Mouse (Mus musculus) ovary, postnatal 36 days (tissue): Measurements from ENCODE around the gene Sf3b1.
"Not testable (repeated sequence)": the region's sequence is repeated elsewhere in the genome, so short reads cannot be mapped to it uniquely, and the experiment has no call there.

Experiments used
- DNase-seq: peaks from one replicate; pipeline ENCODE4 v3.0.0; 2022; ENCODE audit warnings: low spot score, mixed read lengths

The Sf3b1 gene

DNA sequence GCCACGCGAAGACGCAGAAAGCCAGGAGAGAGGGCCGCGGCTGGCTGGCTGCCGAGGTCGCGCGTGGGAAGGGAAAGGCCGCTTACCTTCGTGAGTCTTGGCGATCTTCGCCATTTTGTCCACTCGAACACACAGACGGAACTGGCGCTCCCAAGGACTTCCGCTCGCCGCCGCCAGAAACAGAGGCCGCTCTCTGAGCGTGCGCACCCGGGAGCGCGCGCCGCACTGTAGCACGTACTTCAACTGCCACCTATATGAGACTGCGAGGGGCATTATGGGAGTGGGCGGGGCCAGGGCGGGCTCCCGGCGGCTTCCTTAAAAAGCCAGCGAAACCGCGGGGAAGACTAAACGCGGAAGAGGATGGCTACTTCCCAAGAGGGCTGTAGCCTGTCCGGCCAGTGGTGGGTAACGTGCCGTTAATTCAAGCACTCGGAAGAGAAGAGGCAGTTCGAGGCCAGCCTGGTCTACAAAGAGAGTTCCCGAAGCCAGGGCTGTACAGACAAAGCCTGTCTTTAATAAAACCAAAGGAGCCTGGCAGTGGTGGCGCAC lies at the start of gene Sf3b1:
Gene Sf3b1 (minus strand): TSS at position 229 of the 549 bp plus-strand sequence.
- peak; percentile 94 for DNase-seq

DNA sequence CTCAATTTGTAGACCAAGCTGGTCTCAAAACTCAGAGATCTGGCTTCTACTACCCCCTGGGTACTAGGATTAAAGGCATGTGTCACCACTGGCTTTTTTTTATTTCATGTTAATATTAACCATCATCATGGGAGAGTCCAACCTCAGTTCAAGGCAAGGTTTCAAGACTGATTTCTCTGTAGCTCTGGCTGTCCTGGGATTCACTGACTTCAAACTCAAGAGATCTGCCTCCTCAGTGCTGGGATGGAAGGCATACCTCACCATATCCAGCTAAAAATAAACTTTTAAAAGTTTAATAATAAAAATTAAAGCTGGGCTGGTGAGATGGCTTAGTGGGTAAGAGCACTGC lies 49.1 kb upstream of the Sf3b1 start:
- no peak for DNase-seq

DNA sequence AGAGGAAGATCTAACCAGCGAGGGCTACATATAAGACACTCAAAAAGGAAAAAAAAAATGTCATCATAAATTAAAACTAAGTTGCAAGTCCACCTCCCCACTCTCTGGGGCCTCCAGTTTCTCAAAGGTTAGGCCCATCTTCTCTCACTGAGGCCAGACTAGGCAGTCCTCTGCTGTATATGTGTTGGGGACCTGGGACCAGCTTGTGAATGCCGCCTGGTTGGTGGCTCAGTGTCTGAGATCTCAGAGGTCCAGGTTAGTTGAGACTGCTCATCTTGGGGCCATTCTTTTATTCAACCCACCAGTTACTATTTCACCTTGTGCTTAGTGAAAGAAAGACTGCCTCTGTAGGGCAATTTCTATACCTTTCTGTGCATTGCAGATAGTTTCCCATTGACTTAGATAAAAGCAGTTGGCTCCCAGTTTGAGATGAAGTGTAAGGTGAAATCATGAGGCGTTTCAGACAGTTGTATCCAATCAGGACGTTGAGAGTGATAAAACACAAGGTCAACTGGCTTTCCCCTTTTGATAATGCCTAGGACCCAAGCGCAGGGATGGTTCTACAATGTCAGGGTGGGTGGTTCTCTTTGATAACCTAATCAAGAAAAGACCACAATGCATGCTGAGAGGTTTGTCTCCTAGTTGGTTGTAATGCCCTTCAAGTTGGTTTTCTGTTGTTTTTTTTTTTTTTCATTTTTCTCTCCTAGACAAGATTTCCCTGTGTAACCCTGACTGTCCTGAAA lies 48.5 kb upstream of the Sf3b1 start:
- DNase-seq: no peak

DNA sequence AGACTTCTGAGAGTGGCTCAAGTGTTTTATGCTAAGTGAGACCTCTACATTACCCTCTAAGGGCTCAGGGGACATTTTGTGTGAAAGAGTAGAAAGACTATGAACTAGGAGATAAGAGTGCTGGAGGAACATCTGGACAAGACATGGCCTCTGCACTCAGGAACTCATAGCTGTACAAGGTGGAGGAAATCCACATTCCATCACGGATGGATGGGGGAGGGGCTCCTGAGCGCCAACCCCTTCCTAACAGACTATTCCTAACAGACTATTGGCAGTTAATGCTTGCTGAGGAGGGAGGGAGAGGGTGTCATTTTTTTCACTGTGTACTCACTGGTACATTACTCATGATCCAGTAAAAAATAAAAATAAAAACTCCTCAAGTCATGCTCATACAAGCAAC lies 47.5 kb upstream of the Sf3b1 start:
- no peak for DNase-seq

DNA sequence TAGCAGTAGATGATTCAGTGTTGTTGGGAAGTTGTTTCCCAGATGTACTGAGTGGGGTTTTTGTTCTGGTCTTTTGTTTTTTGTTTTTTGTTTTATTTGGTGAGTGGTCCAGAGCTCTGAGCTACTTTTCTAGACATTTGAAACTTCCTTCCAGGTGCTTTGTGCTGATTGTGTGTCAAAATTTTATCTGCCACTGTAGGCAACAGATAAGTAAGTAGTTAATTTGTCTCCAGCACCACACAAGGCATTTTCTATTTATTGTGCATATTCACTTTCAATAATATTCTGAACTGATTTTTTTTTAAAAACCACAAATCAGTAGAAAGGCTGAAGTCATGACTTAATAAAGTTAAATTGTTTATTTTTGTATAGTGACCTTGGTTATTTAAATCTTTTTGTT lies 45.0 kb upstream of the Sf3b1 start:
- DNase-seq: not testable (repeated sequence)

DNA sequence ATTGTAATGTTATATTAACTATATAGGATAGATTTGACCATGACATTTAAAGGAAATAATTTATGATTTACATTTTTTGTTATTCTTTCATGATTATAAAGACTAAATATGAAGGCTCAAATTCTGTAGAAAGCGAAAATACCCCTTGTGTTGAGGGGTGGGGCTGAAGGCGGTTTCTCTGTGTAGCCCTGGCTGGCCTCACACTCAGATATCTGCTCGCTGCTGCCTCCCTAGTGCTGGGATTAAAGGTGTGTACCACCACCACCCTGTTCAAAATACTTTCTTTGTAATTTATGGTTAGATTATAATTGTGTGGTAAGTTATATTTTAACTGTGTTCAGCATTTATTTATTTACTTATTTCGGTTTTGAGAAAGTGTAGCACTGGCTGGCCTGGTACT lies 34.5 kb upstream of the Sf3b1 start:
- no peak for DNase-seq

DNA sequence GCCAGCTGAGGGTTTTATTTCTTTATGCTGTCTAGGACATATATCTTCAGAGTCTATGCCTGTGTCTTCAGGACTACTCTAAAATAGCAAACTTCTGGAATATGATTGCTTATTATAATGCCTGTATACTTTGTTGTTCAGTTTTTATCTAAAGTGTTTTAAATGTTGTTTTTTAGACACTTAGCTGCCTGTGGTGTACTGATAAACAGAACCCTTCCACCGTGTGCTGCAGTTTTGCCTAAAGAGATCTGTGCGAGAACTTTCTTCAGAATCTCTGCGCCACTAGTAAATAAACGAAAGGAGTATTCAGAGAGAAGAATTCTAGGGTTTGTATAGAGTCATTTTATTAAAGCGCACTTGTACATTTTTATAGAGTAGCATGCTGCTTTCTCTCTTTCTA lies 33.8 kb upstream of the Sf3b1 start:
- no peak for DNase-seq

DNA sequence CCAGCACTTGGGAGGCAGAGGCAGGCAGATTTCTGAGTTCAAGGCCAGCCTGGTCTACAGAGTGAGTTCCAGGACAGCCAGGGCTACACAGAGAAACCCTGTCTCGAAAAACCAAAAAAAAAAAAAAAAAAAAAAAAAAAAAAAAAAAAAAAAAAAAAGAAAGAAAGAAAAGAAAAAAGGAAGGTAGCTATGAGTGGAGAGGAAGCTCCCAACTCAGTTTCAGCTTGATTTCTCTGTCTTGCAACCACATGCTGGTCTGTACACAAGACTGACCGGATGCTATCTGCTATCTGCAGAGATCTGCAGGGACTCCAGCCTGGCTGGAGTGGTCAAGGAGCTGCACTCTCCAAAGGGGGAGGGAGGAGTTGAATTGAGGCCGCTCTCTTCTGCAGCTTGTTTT lies 31.1 kb upstream of the Sf3b1 start:
- DNase-seq: not testable (repeated sequence)

DNA sequence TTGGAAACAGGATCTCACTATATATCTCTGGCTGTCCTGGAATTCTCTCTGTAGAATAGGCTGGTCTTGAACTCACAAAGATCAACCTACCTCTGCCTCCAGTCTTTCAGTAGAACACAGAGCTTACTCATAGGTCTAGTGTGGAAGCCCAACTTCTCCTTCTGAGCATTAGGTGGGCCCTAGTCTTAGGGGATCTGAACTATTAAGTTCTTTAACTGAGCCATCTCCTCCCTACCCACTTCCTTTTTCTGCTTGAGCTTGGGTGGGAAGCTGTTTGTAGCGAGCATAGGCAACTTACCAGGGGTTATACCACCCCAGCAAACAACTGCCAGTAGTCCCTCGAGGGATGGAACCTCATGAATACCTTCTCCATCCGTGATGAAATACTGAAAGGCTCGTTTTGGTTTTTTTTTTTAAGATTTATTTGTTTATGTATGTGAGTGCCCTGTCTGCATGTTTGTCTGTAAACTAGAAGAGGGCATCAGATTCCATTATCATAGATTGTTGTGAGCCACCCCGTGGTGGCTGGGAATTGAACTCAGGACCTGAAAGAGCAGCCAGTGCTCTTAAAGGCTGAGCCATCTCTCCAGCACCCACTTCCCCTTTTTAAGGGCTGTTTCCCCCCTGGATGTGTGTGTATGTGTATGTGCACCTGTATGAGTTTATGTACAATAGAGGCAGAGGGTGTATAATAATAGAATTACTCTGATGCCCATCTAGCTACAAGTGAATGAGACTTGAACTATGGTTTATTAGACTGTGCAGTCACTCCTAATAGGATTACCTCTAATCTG lies 28.2 kb upstream of the Sf3b1 start:
- no peak for DNase-seq

DNA sequence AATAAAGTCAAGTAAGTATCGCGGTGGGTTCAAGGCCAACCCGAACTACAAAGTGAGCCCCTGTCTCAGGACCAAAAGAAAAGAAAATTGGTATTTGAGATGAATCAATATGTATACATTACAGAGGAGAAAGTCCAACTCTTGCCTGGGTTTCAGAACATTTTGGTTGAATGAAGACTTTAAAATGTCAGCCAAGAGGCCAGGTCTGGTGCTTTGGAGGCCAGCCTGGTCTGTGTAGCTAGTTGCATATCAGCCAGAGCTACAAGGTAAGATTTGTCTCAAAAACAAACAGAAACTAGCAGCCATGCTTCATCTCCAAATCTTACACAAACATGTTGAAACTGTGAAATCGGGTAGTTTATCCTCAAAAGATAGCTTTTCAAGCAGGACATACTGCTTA lies 26.3 kb upstream of the Sf3b1 start:
- DNase-seq: no peak

DNA sequence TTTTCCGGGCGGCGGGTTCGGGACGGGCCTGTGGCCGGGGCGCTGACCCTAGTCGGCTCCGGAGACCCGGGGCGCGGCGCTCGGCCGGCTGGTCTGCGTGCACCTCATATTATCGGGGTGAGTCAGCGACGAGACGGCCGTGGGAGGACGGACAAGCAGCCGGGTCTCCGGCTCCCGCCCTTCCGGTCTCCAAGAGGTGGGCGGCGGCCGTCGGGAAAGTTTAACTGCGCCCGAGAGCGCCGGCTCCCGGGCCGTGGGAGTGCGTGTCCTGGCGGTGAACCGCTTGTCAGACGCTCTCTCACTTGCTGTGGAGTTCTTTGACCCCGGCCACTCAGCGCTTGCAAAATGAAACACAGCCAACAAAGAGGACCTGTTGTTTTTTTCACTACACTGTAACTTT lies 25.7 kb upstream of the Sf3b1 start:
- peak; percentile 76 for DNase-seq

DNA sequence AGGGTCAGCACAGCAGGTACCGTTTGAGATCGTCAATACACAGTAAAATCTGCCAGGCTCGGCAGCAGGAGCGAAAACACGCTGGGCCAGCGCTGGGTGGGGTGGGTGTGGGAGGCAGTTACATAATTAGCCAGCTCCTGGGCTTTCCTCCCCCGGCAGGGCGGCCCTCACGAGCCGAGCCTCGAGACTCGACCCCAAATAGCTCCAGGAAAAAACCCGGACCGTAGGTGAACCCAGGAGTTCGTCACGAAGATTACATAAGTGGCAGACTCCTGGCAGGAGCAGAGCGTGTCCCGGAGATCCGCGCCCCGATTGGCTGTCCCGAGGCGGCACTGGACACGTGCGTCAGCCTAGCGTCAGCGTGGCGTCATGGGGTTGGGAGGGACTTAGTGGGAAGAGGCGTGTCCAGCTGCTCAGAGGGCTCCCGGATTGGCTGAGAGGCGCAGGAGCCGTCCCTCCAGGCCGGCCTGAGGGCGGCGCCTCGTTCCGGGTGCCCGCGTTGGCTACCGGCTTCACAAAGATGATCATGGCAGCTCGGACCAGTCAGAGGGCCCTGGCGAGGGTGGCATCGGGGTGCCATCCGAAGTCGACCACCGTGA lies 25.2 kb upstream of the Sf3b1 start, which contains the start of gene Coq10b:
Gene Coq10b (plus strand): TSS at position 416 of the 599 bp plus-strand sequence.
- DNase-seq: peak; percentile 99

DNA sequence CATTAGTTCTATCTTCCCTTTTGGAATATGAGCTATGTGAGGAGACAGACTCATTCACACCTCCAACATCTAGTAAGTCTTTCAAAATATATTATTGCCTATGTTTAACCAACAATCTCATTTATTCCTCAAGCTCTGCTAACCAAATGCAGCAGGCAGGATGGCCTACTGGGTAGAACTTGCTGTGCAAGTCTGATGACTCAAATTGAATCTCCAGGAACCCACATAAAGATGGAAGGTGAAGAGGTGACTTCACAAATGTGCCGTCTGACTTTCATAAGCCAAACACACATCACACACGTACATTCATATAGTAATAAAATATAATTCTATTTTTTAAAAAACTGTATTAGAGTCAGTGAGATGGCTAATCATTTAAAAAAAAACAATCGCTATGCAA lies 24.4 kb upstream of the Sf3b1 start:
- DNase-seq: no peak

DNA sequence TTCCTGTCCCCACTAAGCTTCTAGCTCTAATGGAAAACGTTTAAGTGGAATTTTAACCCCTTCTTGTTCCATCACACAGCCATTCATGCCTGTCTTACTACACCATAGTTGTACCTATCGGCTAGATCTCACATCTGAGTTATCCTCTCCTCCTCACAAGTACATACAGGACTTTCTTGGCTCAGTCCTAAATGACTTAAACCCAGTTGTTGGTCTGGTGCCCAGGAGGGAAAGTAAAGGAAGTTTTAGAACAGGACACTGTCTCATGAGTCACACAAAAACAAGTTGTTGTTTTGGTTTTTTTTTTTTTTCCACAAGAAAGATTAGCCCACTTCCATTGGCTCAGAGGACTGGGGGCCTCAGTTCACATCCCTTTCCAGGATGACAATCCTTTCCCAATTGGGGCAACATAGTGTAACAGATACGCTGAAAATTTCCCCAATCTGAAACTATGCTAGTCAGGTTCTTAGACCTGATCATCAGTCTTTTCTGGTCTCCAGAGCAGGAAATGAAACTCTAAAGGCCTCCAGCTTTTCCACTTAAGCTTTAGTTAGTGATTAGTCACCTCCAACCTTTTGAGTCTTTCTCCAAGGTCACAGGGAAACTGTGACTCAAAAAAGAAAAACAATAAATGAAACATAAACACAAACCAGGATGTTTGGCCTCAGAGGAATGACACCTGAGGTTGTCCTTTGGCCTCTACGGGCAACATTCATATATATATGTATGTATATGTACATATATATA lies 21.7 kb upstream of the Sf3b1 start:
- DNase-seq: no peak

DNA sequence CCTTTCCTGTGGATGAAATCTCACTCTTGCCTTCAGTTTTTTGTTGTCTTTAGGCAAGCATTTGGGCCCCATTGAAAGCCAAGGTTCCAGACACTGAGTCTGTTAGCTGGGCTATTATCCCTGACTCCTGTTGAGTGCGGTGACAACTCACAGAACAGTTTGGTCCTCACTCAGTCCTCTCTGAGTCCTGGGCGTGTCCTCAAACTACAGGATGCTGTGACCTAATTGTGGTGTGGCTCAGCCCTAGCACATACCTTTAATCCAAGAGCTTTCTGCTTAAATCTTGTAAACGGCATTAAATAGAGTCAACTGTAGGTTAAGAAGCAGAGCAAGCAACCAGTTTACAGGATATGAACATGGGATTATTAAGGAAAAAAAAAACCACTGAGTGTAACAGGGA lies 15.9 kb upstream of the Sf3b1 start:
- no peak for DNase-seq

DNA sequence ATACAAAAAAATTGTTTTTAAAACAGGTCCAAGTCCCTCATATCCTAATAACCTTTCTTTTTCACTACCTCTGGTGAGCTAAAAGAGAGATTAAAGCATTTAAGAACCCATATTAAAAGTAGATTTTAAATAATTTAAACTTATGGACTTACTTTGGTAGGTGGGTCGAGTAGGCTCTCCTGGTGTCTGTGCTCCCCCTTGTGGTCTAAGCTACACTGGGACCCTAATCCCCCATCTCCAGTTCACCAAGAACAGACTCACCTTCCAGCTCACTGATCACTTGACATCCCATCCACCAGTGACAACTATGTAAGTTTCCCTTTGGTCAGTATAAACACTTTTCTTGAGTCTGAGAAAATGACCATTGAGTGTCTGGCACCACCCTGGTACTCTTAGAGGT lies 15.0 kb upstream of the Sf3b1 start:
- no peak for DNase-seq

DNA sequence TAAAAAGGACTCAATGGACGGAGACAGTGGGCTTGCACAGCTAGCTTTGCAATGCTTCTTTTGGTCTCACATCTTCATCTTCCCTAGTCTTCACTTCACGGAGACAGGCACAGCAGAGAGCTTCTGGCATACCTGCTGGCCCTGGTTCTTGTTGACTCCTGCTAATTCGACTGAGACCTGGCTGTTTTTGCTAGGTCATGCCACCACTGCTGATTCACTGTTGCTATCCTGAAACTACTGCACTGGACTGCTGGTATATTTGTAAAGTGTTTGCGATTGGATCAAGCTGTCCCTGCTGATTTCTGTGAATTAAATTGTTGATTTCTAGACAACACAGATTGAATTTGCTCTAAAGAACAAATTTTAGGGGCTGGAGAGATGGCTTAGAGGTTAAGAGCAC lies 14.4 kb upstream of the Sf3b1 start:
- no peak for DNase-seq

DNA sequence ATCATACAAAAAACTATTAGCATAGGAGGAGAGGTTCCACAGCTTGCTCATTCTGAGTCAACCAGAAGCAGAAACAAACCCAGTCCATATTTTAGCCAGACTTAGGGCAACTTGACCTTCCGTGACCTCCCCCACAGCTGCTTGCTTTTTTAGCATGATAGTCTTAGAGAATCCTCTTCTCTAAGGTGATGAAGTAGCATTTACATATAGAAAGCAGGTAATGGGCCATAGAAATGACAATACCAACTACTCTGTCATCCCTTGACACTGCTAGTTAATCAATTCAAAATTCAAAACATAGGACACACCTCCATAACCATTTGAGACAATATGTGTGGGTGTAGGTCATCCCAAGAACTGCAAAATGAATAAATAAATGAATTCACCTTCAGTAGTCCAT lies 12.7 kb upstream of the Sf3b1 start:
- no peak for DNase-seq

DNA sequence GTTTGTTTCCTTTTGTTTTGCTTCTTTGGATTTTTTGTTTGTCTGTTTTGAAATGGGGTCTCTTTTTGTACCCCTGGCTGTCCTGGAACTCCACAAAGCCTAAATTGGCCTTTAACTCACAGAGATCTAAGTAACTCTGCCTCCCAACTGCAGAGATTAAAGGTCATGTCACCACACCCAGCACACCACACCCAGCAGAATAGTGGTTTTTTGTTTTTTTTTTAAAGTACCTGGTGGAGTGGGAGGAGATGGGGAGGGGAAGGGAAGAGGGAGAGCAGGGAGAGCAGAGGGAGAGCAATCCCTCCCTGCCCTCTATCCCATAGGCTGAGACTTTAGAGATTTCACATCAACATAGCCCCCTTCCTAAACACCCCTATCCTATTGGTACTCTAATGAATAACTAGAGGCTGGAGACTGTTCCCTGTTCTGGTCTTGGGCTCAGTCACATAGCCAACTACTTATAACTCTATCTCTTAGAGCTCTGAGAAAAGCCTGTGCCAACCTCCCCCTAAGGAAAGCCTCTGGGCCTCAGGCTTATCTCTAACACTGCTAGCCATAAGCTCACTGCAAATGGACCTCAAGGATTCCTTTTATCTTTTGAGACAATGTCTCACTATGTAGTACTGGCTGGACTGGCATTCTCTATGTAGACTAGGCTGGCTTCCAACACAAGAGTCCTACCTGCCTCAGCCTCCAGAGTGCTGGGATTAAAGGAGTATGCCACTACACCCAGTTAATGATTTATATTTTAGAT lies 3.9 kb upstream of the Sf3b1 start:
- DNase-seq: no peak

DNA sequence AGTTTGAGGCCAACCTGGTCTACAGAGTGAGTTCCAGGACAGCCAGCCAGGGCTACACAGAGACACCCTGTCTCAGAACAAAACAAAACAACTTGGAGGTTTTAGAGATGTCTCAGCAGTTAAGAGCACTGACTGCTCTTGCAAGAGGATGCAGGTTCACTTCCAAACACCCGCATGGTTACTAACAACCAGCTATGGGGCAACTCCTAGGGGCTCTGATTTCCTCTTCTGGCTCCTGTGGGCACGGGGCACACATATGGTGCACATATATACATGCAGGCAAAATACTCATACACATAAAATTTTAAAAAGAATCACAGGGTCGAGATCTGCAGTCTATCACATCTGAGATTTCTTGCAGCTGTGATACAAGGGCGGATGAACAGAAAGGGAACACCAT lies 2.2 kb upstream of the Sf3b1 start:
- no peak for DNase-seq

DNA sequence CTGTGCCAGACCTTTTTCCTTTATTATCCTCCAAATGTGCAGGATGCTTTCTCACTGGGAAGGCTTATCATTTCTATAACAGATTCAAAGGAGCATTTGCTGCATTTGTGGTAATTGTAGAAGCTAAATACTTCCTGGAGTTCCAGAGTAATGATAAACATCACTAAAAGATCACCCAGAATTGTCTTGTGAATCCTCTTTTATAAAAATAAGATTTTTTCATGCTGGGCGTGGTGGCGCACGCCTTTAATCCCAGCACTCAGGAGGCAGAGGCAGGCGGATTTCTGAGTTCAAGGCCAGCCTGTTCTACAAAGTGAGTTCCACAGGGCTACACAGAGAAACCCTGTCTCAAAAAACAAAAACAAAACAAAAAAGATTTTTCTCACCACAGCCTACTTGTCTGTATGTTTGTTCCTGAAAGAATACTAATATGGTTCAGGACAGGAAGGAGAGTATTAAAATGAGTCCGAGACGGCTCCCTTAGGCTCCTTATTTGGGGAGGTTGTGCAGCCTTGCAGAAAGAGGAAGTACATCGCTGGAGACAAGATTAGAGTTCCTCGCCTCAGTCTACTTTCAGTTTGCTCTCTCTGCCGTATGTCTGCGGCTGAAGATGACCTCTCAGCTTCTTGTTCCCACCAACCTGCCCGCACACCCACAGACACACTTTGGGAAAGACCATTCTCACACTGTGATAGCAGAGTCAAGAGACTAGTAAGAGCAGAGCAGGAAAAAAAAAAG lies 1.4 kb upstream of the Sf3b1 start:
- DNase-seq: no peak
